Mouse (Mus musculus): Measurements from ENCODE around the gene Col5a3. TPM values are rescaled to one million over a fixed set of nuclear protein-coding genes. Genes with fewer than 3 reads are reported as not detected.

The Col5a3 gene
- polyA plus RNA-seq, 2 experiments = 0.03 to 0.08 TPM

DNA sequence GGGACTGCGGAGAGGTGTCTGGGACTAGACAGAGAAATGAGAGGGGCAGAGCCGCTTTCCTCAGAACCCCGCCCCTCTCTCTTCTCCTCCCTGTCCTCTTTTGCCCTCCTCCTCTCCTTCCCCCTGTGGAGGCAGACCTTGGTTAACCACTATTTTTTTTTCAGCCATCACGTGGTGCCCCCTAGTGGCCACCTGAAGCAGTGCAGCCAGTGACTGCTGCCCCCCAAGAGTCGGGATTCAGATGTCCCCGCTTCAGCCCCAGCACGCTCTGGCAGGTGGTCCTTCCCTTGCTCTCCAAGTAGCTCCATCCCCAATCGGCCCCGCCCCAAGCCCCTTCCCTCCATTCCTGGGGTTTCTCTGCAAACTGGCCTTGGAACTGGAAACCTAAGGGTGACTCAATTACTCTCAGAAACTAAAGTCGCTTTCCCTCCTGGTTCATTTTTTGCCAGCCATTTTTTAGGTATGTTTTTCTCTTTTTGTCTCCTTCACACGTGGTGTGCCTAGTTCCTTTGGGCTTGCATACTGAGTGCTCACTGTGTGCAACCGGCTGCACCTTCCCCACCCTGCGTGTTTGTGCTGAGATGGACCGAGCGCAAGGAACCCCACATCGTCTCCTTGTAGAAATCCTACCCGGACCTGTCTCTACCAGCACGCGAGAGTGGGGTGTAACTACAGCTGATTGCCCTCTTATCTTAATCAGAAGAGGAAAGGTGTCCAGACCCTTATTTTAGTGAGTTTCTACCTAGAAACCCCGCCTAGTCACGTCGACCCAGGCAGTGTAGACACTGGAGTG is 70.7 kb downstream of the Col5a3 start:
- H3K27ac ChIP-seq = no peak overlapping the region
- no peak overlapping the region for H3K9ac ChIP-seq (replicated peaks)
- no peak overlapping the region for H3K4me3 ChIP-seq (ENCODE audit: insufficient read depth in 1 of 2, low read depth in 2 of 2, low read length in 2 of 2)
- H3K4me1 ChIP-seq (replicated peaks; ENCODE audit: control insufficient read depth in 2 of 2, insufficient read depth in 2 of 2, low read length in 1 of 2) = peaks cover 9 to 13% of the 10 kb centered on the region in 2 experiments
- TF ChIP-seq EP300 (IDR thresholded peaks at IDR 0.05; ENCODE audit: low read depth) = no peak
- peak; percentile 90 for TF ChIP-seq CTCF (IDR thresholded peaks at IDR 0.05; ENCODE audit: low read depth)
- H3K4me2 ChIP-seq (ENCODE audit: low read depth) = no peak overlapping the region
- DNase-seq (ENCODE audit: low read depth in 3 of 3, low spot score in 3 of 3) (no peak), ATAC-seq (ENCODE audit: insufficient read depth) (no peak)
- H3K9me3 ChIP-seq (ENCODE audit: control insufficient read depth, low read length) = no peaks in the 10 kb centered on the region
- H3K36me3 ChIP-seq (replicated peaks; ENCODE audit: control insufficient read depth, insufficient read depth, low read depth) = no peaks in the 10 kb centered on the region
- H3K27me3 ChIP-seq (ENCODE audit: control insufficient read depth, insufficient read depth, low read length) = peaks cover 47% of the 10 kb centered on the region
- 12% methylated on average over 22 of the region's 22 CpGs for WGBS (ENCODE audit: insufficient replicate concordance)

DNA sequence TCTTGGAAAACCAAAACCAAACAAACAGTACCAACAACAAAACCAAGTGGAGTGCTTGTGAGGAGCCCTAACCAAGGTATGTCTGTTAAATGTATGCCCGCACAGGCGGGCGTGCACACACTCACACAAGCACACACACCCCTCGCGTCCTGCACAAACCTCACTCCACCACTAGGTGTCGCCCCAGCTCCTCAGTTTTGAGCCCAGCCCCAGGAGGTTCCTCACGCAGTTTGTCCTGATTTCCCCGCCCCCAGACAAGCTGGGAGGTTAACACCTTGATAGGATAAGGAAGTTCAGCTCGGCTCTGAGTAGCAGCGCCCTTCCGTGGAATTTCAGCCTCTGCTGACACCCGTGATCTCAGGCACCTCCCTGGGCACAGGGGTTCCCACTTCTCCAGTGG is 74.5 kb downstream of the Col5a3 start:
- H3K4me3 ChIP-seq (ENCODE audit: insufficient read depth in 1 of 2, low read depth in 2 of 2, low read length in 2 of 2) = no peak overlapping the region
- H3K27me3 ChIP-seq (ENCODE audit: control insufficient read depth, insufficient read depth, low read length) = peaks cover 25% of the 10 kb centered on the region
- TF ChIP-seq CTCF (IDR thresholded peaks at IDR 0.05; ENCODE audit: low read depth) = peak; percentile 98
- TF ChIP-seq EP300 (IDR thresholded peaks at IDR 0.05; ENCODE audit: low read depth) = no peak
- H3K36me3 ChIP-seq (replicated peaks; ENCODE audit: control insufficient read depth, insufficient read depth, low read depth) = no peaks in the 10 kb centered on the region
- WGBS (ENCODE audit: insufficient replicate concordance) = 3% methylated on average over 12 of the region's 12 CpGs
- no peak overlapping the region for H3K9ac ChIP-seq (replicated peaks)
- no peaks in the 10 kb centered on the region for H3K9me3 ChIP-seq (ENCODE audit: control insufficient read depth, low read length)
- peak overlapping the region; percentile 29; the same call in 1 of the 2 replicates for H3K4me2 ChIP-seq (ENCODE audit: low read depth)
- DNase-seq (ENCODE audit: low read depth in 3 of 3, low spot score in 3 of 3) (peak; percentile 51 to 71 (median 59)), ATAC-seq (ENCODE audit: insufficient read depth) (peak; percentile 69)
- no peak overlapping the region for H3K27ac ChIP-seq
- H3K4me1 ChIP-seq (replicated peaks; ENCODE audit: control insufficient read depth in 2 of 2, insufficient read depth in 2 of 2, low read length in 1 of 2) = peaks cover 0 to 2% of the 10 kb centered on the region in 2 experiments; a peak in 1 of 4 replicates

DNA sequence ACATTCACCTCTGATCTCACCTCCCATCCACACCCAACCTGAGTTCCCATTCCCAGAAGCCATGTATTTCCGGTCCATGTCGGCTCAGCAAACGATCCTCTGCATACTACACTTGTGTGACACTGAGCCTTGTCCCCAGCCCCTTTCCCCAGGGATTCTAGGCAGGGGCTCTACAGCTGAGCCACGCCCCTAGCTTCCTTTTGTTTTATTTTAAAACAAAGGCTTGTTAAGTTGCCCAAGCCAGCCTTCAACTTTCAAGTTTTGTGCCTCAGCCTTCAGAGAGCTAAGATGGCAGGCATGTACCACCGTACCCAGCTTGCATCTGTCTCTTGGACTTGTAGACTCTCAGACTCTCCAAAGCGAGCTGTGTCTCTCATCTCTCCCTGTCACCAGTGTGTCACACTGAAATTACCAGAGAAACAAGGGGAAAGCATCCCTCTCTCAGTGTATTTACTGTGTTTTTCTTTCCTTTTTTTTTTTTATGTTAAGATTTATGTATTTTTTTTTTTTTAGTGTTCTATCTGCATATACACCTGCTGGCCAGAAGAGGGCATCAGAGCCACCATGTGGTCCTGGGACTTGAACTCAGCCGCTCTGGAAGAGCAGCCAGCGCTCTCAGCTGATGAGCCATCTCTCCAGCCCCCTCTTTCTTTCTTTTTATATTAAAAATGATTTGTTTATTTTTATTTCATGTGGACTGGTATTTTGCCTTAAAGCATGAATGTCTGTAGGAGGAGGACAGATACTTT is 76.4 kb downstream of the Col5a3 start:
- Histone ChIP-seq H3K9ac (replicated peaks) (no peak overlapping the region), H3K4me1 (replicated peaks; ENCODE audit: control insufficient read depth in 2 of 2, insufficient read depth in 2 of 2, low read length in 1 of 2) (peaks cover 0 to 4% of the 10 kb centered on the region in 2 experiments; a peak in 1 of 4 replicates), H3K4me3 (ENCODE audit: insufficient read depth in 1 of 2, low read depth in 2 of 2, low read length in 2 of 2) (no peak overlapping the region), H3K27me3 (ENCODE audit: control insufficient read depth, insufficient read depth, low read length) (peaks cover 7% of the 10 kb centered on the region; the same call in 1 of the 2 replicates), H3K27ac (no peak overlapping the region), H3K4me2 (ENCODE audit: low read depth) (no peak overlapping the region), H3K36me3 (replicated peaks; ENCODE audit: control insufficient read depth, insufficient read depth, low read depth) (no peaks in the 10 kb centered on the region), H3K9me3 (ENCODE audit: control insufficient read depth, low read length) (no peaks in the 10 kb centered on the region)
- 37% methylated on average over 8 of the region's 8 CpGs for WGBS (ENCODE audit: insufficient replicate concordance)
- TF ChIP-seq EP300 (IDR thresholded peaks at IDR 0.05; ENCODE audit: low read depth) = no peak
- TF ChIP-seq CTCF (IDR thresholded peaks at IDR 0.05; ENCODE audit: low read depth) = peak; percentile 71
- ATAC-seq (ENCODE audit: insufficient read depth) (no peak), DNase-seq (ENCODE audit: low read depth in 3 of 3, low spot score in 3 of 3) (no peak)

DNA sequence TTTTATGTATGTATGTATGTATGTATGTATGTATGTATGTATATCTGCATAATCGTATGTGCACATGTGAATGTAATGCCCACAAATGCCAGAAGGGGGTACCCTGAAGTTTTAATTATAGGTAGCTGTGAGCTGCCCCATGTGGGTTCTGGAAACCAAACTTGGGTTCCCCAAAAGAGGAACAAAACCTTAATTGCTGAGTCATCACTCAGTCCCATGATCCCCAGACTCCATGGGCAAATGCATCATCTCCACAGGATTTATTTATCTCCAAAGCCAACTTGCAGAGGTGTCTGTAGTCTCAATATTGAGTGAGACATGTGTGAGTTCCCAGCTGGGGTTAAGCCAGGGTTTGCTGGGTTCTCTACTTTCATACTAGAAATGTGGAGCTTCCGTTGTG is 77.6 kb downstream of the Col5a3 start:
- 75% methylated on average over 2 of the region's 2 CpGs for WGBS (ENCODE audit: insufficient replicate concordance)
- peaks cover 7% of the 10 kb centered on the region; the same call in 1 of the 2 replicates for H3K27me3 ChIP-seq (ENCODE audit: control insufficient read depth, insufficient read depth, low read length)

DNA sequence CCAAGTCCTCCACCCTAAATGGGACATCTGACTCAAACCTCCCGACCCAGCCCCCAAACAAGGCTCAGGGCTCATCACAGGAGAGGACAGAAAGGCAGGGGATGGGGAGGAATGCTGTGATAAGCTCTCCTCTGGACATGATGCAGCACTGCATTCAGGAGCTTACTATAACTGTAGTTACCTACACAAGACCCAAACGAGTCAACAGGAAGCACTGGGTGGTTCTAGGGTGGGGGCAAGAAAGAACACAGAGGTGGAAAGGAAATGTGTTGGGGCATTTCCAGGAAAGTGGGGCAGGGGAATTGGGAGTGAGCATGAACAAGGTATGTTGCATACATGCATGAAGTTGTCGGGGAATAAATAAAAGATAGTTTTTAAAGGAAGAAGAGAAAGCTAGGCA is 80.2 kb downstream of the Col5a3 start:
- Histone ChIP-seq H3K4me1 (replicated peaks; ENCODE audit: control insufficient read depth in 2 of 2, insufficient read depth in 2 of 2, low read length in 1 of 2) (peaks cover 0 to 2% of the 10 kb centered on the region in 2 experiments; a peak in 1 of 4 replicates), H3K27ac (no peak overlapping the region), H3K9me3 (ENCODE audit: control insufficient read depth, low read length) (no peaks in the 10 kb centered on the region), H3K9ac (replicated peaks) (no peak overlapping the region), H3K4me2 (ENCODE audit: low read depth) (no peak overlapping the region), H3K4me3 (ENCODE audit: insufficient read depth in 1 of 2, low read depth in 2 of 2, low read length in 2 of 2) (no peak overlapping the region), H3K36me3 (replicated peaks; ENCODE audit: control insufficient read depth, insufficient read depth, low read depth) (no peaks in the 10 kb centered on the region), H3K27me3 (ENCODE audit: control insufficient read depth, insufficient read depth, low read length) (peaks cover 6% of the 10 kb centered on the region)
- no peak for DNase-seq (ENCODE audit: low read depth in 3 of 3, low spot score in 3 of 3)
- 37% methylated on average over 3 of the region's 3 CpGs for WGBS (ENCODE audit: insufficient replicate concordance)
- ATAC-seq (ENCODE audit: insufficient read depth) = no peak
- TF ChIP-seq CTCF (IDR thresholded peaks at IDR 0.05; ENCODE audit: low read depth) (no peak), EP300 (IDR thresholded peaks at IDR 0.05; ENCODE audit: low read depth) (no peak)

More for the DNA sequence above, 77.6 kb downstream of the Col5a3 start:
- Histone ChIP-seq H3K36me3 (replicated peaks; ENCODE audit: control insufficient read depth, insufficient read depth, low read depth) (no peaks in the 10 kb centered on the region), H3K27ac (no peak overlapping the region), H3K4me2 (ENCODE audit: low read depth) (no peak overlapping the region), H3K4me3 (ENCODE audit: insufficient read depth in 1 of 2, low read depth in 2 of 2, low read length in 2 of 2) (no peak overlapping the region), H3K4me1 (replicated peaks; ENCODE audit: control insufficient read depth in 2 of 2, insufficient read depth in 2 of 2, low read length in 1 of 2) (peaks cover 0 to 4% of the 10 kb centered on the region in 2 experiments; a peak in 1 of 4 replicates), H3K9me3 (ENCODE audit: control insufficient read depth, low read length) (no peaks in the 10 kb centered on the region), H3K9ac (replicated peaks) (no peak overlapping the region)
- ATAC-seq (ENCODE audit: insufficient read depth) (no peak), DNase-seq (ENCODE audit: low read depth in 3 of 3, low spot score in 3 of 3) (no peak)
- no peak for TF ChIP-seq EP300 (IDR thresholded peaks at IDR 0.05; ENCODE audit: low read depth)

Data from liver, embryonic 14.5 days (tissue).